Mouse (Mus musculus): ENCODE data around the gene Ing4.
A peak's percentile ranks its signal among the peaks of the same experiment; 100 is the strongest.

DNA sequence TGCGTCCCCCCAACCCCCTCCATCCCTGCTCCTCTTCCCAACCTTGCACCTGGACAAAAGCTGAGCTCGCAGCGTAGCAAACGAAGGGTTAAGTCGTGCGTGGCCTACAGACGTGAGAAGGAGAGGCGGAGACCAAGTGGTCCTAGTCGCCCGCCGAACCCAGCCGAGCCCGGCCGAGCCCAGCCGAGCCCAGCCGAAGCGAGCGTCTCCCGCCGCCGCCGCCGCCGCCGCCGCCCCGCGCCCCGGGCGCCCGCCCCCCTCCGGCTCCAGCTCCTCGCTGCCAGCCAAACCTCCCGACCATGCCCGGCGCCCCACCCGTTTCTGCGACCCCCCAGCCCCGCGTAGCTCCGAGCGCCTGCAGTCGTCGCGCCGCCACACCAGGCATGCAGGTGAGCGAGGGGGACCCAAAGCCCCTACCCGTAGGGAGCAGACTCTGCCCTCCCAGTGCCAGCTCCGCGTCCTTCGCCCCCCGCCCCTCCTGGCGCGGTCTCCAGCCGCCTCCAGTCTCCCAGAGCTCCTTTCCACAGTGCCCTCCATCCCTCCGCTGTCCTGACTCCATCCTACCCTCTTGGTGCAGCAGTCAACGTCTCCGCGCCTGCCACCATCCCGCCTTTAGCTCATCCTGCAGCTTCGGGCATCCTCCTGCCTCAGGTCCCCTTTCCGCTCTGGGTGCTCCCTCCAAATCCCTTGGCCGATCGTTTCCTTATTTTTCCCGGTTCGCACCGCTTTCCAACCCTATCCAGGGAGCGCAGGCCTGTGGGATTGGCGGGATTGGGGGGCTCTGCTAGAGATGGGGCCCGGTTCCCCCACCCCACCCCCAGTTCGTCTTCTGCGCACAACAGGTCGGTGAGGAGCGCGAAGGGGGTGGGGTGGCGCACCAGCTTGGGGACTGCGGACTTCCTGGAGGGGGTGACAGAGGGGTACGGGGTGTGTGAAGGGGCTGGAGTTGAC lies 42.7 kb upstream of the Ing4 start, which contains the start of gene Pianp:
- TF ChIP-seq ZC3H11A (IDR thresholded peaks at IDR 0.05; ENCODE audit: borderline replicate concordance, low read depth, low read length) (0 out of 2 replicates have a peak, but pooled peaks have one; percentile 18), MAFK (IDR thresholded peaks at IDR 0.05; ENCODE audit: insufficient read depth, low read depth, low read length) (no peak), ZNF384 (IDR thresholded peaks at IDR 0.05; ENCODE audit: low read depth, low read length) (no peak)

Data from ES-E14 (cell line).